Mouse (Mus musculus) cerebellum, postnatal 4 days (tissue): ENCODE data around the gene Snupn.

ENCODE experiments used
- DNase-seq, 2 experiments: peaks; one replicate each; pipeline ENCODE4 v3.0.0; 2022; ENCODE audit warnings: low spot score in 2 of 2, mixed read lengths in 1 of 2

The Snupn gene

DNA sequence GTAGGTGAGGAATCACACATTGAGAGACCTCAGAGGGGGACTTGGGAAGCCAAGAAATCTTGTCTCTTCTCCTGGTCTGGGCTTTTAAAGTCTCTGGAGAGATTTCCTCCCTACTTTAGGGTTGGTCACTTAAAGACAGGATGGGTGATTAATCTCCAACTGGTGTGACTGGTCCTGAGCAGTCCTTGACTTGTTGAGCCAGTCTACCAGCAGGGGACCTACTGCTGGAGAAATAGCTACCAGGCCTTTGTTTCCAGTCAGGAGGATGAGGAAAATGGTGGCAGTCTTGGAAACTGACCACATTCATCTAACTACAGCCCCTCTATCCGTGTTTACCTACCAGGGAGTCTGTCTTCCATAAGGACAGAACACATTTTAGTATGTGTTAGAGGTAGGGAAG lies 61.7 kb downstream of the Snupn start:
- DNase-seq = no peak

DNA sequence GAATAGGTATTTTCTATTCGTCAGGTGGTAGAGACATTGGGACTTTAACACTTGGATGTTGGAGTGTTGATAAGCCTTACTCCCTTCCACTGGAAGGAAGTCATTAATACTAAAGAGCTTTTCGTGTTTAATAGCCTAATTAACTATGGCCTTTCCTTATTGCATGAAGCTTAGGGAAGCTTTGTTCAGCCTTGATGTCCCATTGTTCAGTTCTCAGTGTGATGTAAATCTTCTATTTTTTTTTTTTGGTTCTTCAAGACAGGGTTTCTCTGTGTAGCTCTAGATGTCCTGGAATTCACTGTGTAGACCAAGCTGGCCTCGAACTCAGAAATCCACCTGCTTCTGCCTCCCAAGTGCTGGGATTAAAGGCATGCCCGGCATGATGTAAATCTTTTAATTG lies 62.2 kb downstream of the Snupn start:
- no peak for DNase-seq

DNA sequence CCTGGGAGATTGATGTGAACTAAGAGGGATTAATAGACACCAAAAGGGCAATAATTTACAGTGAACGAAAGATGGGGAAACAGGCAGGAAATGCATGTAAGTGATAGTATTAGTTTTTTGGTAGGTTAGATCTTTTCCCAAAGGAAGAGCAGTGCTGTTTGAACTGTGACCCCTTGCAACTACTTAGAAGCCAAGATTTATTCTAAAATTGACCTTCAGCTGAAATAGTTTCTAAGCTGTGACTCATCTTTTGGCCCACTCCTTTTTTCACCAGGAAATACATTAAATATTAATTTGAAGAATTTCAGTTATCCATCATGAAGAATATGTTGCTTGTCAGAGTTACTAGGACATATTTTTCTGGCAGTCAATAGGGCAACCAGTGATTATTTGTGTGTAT lies 63.1 kb downstream of the Snupn start:
- DNase-seq = no peak

DNA sequence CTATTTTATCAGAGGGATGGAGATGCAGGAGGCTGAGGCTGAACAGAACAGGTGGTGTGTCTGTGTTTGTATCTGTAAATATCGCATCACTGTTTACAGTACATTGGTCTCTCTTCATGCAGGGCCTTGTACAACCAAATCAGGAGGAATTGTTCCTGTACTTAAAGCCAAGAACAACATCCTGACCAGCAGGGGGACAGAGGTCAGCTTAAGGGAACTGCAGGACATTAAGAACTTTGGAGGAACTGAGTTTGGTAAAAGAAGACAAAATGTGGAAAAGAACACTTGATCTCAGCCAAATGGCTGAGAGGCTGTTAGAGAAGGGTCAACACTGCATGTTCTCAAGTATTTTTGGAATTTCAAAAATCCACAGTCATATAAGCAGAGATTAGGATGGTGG lies 64.1 kb downstream of the Snupn start:
- no peak for DNase-seq

DNA sequence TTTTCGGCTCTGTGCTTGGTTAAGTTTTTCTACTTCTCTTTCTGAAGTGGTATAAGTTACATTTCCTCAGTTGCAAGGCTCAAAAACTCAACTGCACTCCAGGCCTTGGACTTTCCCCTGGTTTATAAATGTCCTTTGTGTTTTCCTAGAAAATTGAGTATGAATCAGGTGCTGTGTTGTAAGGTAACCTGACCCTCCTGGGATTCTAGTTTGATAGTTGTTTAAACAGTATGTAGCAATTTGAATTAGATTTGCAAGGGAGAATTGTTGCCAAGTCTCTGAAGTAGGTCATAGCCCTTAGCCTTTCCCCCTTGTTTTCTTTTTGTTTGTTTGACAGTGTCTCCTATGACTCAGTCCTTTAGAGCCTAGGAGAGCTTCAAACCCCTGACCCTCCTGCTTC lies 67.0 kb downstream of the Snupn start:
- no peak for DNase-seq

DNA sequence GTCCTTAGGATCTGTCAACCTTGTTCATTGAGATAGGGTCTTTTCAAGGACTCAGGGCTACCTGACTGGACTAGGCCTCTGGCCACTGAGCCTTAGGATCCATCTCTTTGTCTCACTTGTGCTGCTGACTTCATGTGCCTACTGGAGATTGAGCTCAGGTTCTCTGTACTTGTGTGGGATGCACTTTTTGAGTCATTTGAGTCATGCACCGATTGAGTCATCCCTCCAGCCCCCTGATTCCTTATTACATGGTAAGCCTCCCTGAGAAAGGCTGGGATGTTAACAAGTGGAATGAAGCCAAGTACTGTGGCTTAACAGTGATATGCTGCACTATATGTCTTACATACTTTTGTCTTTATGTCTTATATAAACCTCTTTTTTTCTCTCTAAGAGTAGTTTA lies 81.1 kb downstream of the Snupn start:
- DNase-seq = no peak
